Mouse (Mus musculus) embryonic facial prominence, embryonic 13.5 days (tissue): ENCODE data around the gene Wasf1. TPM values are rescaled to one million over a fixed set of nuclear protein-coding genes. Genes with fewer than 3 reads are reported as not detected.

ENCODE experiments used
- ATAC-seq: fragments of 200-750 bp; cut with Nextera tagmentation; 2 replicates; pipeline ENCODE4 v1.8.0; 2017; ENCODE audit warnings: low read depth; ENCODE audit not compliant: insufficient number of reproducible peaks, insufficient read depth, low FRiP score, low TSS enrichment
- H3K27ac ChIP-seq: fragments of 300-500 bp; sonication (generic); 2 replicates; pipeline ENCODE4 v1.5.1; 2015; ENCODE audit warnings: moderate library complexity, mild to moderate bottlenecking, inconsistent platforms
- H3K27me3 ChIP-seq: fragments of 300-500 bp; sonication (generic); 2 replicates; pipeline ENCODE4 v1.6.1; 2015; ENCODE audit warnings: mild to moderate bottlenecking, inconsistent platforms
- H3K36me3 ChIP-seq: fragments of 300-500 bp; sonication (generic); 2 replicates; pipeline ENCODE4 v1.6.1; 2015; ENCODE audit warnings: mild to moderate bottlenecking, inconsistent platforms
- H3K4me1 ChIP-seq: fragments of 300-500 bp; sonication (generic); 2 replicates; pipeline ENCODE4 v1.6.1; 2015; ENCODE audit warnings: inconsistent platforms
- H3K4me2 ChIP-seq: fragments of 300-500 bp; sonication (generic); 2 replicates; pipeline ENCODE4 v1.6.1; 2015; ENCODE audit warnings: moderate library complexity, mild to moderate bottlenecking, inconsistent platforms
- H3K4me3 ChIP-seq: fragments of 300-500 bp; sonication (generic); 2 replicates; pipeline ENCODE4 v1.5.1; 2015; ENCODE audit warnings: mild to moderate bottlenecking, inconsistent platforms
- H3K9ac ChIP-seq: fragments of 300-500 bp; sonication (generic); 2 replicates; pipeline ENCODE4 v1.6.1; 2015; ENCODE audit warnings: mild to moderate bottlenecking, inconsistent platforms
- H3K9me3 ChIP-seq: fragments of 300-500 bp; sonication (generic); 2 replicates; pipeline ENCODE4 v1.6.1; 2016; ENCODE audit warnings: inconsistent platforms
- WGBS: fragments of 180-500 bp; shearing (Covaris S2); methylation state at CpG from one replicate; pipeline ENCODE4 v1.1.7; 2015; ENCODE audit warnings: mixed read lengths; 5-methylcytosine and 5-hydroxymethylcytosine counted together
- polyA plus RNA-seq: library from polyadenylated mRNA; unstranded; fragments of >200 nt; fragmentation: Nextera tagmentation; extraction: Ambion mirVana; gene quantifications from 2 replicates; pipeline ENCODE4 v1.2.1, GENCODE M21; 2015

Wasf1 gene
- polyA plus RNA-seq, 1 experiment from 2014 or later = 27.3 TPM

DNA sequence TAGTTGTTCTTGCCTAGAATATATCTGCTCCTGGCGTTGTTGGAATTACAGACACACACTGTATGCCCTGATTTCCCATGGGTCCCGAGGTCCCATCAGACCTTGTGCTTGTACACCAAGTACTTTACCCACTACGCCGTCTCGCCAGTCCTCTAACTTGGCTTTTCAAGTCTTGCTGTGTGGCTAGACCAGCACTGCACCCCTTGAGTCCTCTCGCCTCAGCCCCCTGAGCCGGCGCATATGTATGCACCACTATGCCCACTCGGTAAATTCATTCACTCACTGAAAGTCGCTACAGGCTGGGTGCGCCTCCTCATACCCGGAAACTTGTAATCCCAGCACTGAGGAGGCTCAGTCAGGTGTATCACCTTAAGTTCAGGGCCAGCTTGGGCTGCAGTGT lies 12.5 kb downstream of the Wasf1 start:
- Histone ChIP-seq H3K27ac (no peak overlapping the region), H3K4me1 (peaks cover 7% of the 10 kb centered on the region), H3K27me3 (no peaks in the 10 kb centered on the region), H3K4me2 (no peak overlapping the region), H3K4me3 (no peak overlapping the region), H3K36me3 (no peaks in the 10 kb centered on the region), H3K9ac (no peak overlapping the region), H3K9me3 (no peaks in the 10 kb centered on the region)
- no peak for ATAC-seq
- WGBS = 91% methylated on average over 12 of the region's 12 CpGs

- no peak overlapping the region for H3K9ac ChIP-seq
- H3K36me3 ChIP-seq = no peaks in the 10 kb centered on the region
- WGBS = 43% methylated on average over 5 of the region's 5 CpGs
- peaks cover 7% of the 10 kb centered on the region for H3K4me1 ChIP-seq
- no peaks in the 10 kb centered on the region for H3K27me3 ChIP-seq
- H3K27ac ChIP-seq = no peak overlapping the region
- H3K4me2 ChIP-seq = no peak overlapping the region
- no peak for ATAC-seq
- H3K4me3 ChIP-seq = no peak overlapping the region
- no peaks in the 10 kb centered on the region for H3K9me3 ChIP-seq
These were observed 13.4 kb downstream of the Wasf1 start for GRCm38 (mm10) chr10:40896656-40897055.

DNA sequence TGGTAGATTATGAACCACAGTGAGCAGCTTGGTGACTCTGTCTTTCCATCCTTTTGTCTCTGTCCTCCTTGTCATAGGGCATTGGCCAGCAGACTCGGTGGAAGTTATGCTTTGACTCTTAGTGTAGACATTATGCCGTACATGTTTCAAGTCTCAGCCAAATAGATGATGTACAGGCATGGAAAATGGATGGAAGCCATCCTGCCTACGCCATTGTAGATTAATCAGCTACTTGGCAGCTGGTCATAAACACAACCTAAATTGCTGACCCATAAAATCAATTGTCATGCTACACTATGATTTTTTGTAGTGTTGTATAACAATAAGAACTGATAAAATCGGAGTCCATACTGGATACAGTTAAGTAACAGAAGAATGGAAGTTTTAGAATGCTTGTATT lies 18.5 kb downstream of the Wasf1 start:
- Histone ChIP-seq H3K36me3 (no peaks in the 10 kb centered on the region), H3K9ac (no peak overlapping the region), H3K27me3 (no peaks in the 10 kb centered on the region), H3K27ac (no peak overlapping the region), H3K4me1 (peaks cover 10% of the 10 kb centered on the region), H3K9me3 (no peaks in the 10 kb centered on the region), H3K4me2 (no peak overlapping the region), H3K4me3 (no peak overlapping the region)
- 77% methylated on average over 4 of the region's 4 CpGs for WGBS
- no peak for ATAC-seq

- ATAC-seq = no peak
These were observed 22.9 kb downstream of the Wasf1 start for GRCm38 (mm10) chr10:40906131-40906530.

GRCm38 (mm10) chr10:40906802-40907201 lies 23.5 kb downstream of the Wasf1 start:
- ATAC-seq = no peak
- H3K4me1 ChIP-seq = peaks cover 11% of the 10 kb centered on the region; the same call in 1 of the 2 replicates
- WGBS = 71% methylated on average over 7 of the region's 7 CpGs

More at GRCm38 (mm10) chr10:40906131-40906530, 22.9 kb downstream of the Wasf1 start:
- peaks cover 11% of the 10 kb centered on the region; the same call in 1 of the 2 replicates for H3K4me1 ChIP-seq
- 94% methylated on average over 1 of the region's 1 CpGs for WGBS
- H3K4me2 ChIP-seq = no peak overlapping the region
- H3K9ac ChIP-seq = no peak overlapping the region
- no peak overlapping the region for H3K27ac ChIP-seq
- no peaks in the 10 kb centered on the region for H3K9me3 ChIP-seq
- no peaks in the 10 kb centered on the region for H3K36me3 ChIP-seq
- H3K27me3 ChIP-seq = no peaks in the 10 kb centered on the region
- H3K4me3 ChIP-seq = no peak overlapping the region

DNA sequence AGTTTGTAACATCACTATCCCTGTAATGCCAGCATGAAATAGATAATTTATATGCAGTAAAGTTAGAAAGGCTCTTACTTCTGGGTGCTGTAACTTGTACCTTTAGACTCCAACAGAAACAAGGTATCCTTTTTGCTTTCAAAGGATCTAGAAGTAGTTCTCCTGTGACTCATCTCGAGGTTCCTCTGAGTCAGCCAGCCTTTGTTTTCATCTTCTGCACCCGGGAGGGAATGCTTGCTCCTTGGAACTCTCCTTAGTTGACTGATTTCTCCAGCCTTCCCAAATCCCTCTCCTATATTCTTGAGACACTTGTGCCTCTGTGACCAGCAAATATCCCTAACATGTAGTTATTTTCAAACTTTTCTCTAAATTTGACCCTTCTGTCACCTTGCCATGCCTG lies 25.3 kb downstream of the Wasf1 start:
- H3K4me1 ChIP-seq = peaks cover 11% of the 10 kb centered on the region; the same call in 1 of the 2 replicates
- WGBS = 49% methylated on average over 2 of the region's 2 CpGs
- H3K27me3 ChIP-seq = no peaks in the 10 kb centered on the region

More at GRCm38 (mm10) chr10:40906802-40907201, 23.5 kb downstream of the Wasf1 start:
- Histone ChIP-seq H3K27me3 (no peaks in the 10 kb centered on the region), H3K36me3 (no peaks in the 10 kb centered on the region), H3K9me3 (no peaks in the 10 kb centered on the region), H3K4me2 (no peak overlapping the region), H3K4me3 (no peak overlapping the region), H3K27ac (no peak overlapping the region), H3K9ac (no peak overlapping the region)

GRCm38 (mm10) chr10:40910811-40911210 lies 27.5 kb downstream of the Wasf1 start:
- no peak for ATAC-seq

More for the DNA sequence above, 25.3 kb downstream of the Wasf1 start:
- Histone ChIP-seq H3K9me3 (no peaks in the 10 kb centered on the region), H3K36me3 (peaks cover 3% of the 10 kb centered on the region; the same call in 1 of the 2 replicates), H3K27ac (no peak overlapping the region), H3K4me3 (no peak overlapping the region), H3K4me2 (no peak overlapping the region), H3K9ac (no peak overlapping the region)
- no peak for ATAC-seq

DNA sequence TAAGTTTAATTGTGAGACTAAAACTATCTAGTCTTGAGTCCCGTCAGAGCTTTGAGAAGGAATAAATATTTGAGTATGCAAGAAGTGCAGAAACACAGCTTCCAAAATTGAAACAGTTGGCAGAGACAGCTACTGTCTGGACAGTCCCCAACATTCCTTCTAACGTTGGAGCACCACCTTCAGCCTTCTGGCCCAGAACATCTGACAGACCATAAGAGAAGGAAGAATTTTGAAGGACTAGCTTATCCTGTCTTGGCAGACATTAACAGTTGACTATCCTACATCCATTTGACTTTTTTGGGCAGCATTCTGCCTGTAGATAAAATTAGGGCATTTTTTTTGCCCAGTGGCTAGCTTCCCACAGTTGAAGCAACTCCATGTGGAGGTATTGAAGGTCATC lies 32.0 kb downstream of the Wasf1 start:
- Histone ChIP-seq H3K4me2 (no peak overlapping the region), H3K36me3 (peaks cover 3% of the 10 kb centered on the region; the same call in 1 of the 2 replicates), H3K27ac (no peak overlapping the region), H3K27me3 (no peaks in the 10 kb centered on the region), H3K9ac (no peak overlapping the region), H3K9me3 (no peaks in the 10 kb centered on the region), H3K4me3 (no peak overlapping the region), H3K4me1 (peaks cover 3% of the 10 kb centered on the region; the same call in 1 of the 2 replicates)
- 81% methylated on average over 2 of the region's 2 CpGs for WGBS
- no peak for ATAC-seq

More at GRCm38 (mm10) chr10:40910811-40911210, 27.5 kb downstream of the Wasf1 start:
- Histone ChIP-seq H3K9me3 (no peaks in the 10 kb centered on the region), H3K27me3 (no peaks in the 10 kb centered on the region), H3K36me3 (peaks cover 3% of the 10 kb centered on the region; the same call in 1 of the 2 replicates), H3K27ac (no peak overlapping the region), H3K4me1 (peaks cover 11% of the 10 kb centered on the region; the same call in 1 of the 2 replicates), H3K4me3 (no peak overlapping the region), H3K9ac (no peak overlapping the region), H3K4me2 (no peak overlapping the region)
- WGBS = 64% methylated on average over 2 of the region's 2 CpGs

DNA sequence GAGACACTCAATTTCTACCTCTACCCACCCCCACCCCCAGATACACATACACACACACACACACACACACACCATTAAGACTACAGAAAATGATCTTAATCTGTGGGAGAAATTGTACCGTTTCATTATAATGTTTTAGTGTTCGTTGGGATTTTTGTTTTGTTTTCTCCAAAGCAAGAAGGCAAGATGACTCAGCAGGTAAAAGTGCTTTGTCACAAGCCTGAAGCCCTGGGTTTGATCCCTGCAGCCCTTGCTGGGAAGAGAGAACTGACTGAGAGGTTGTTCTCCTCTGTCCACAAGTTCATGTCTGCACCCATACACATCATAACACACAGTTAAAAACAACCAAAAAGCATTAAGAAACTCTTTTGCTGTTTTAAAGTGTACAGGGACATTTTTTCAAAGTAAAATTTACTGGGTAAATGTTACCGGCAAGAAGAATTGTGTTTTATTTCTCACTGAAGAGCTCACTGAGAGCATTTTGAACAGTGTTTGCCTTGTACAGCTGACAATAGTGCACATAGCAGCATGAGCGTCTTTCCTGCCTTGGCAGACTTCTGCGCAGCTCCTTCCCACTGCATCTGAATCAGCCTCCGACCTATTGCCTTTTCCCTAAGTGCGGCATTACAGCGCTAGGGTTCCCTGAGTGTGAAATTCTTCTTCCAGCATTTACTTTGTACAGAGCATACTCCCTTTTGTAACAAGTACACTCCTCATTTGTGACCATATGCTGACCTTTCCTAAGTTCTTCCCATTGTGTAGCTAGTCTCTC lies 35.6 kb downstream of the Wasf1 start:
- no peak overlapping the region for H3K27ac ChIP-seq
- ATAC-seq = no peak
- H3K4me2 ChIP-seq = no peak overlapping the region
- peaks cover under 1% of the 10 kb centered on the region; the same call in 1 of the 2 replicates for H3K36me3 ChIP-seq
- H3K4me3 ChIP-seq = no peak overlapping the region
- H3K9me3 ChIP-seq = no peaks in the 10 kb centered on the region
- H3K4me1 ChIP-seq = no peaks in the 10 kb centered on the region
- no peak overlapping the region for H3K9ac ChIP-seq
- H3K27me3 ChIP-seq = no peaks in the 10 kb centered on the region
- 84% methylated on average over 8 of the region's 8 CpGs for WGBS

GRCm38 (mm10) chr10:40919464-40919863 lies 36.2 kb downstream of the Wasf1 start:
- no peak overlapping the region for H3K4me2 ChIP-seq
- ATAC-seq = no peak
- no peaks in the 10 kb centered on the region for H3K4me1 ChIP-seq
- WGBS = 66% methylated on average over 6 of the region's 6 CpGs
- H3K27ac ChIP-seq = no peak overlapping the region
- H3K9ac ChIP-seq = no peak overlapping the region
- no peaks in the 10 kb centered on the region for H3K9me3 ChIP-seq
- H3K4me3 ChIP-seq = no peak overlapping the region
- H3K27me3 ChIP-seq = no peaks in the 10 kb centered on the region
- peaks cover 7% of the 10 kb centered on the region; the same call in 1 of the 2 replicates for H3K36me3 ChIP-seq

DNA sequence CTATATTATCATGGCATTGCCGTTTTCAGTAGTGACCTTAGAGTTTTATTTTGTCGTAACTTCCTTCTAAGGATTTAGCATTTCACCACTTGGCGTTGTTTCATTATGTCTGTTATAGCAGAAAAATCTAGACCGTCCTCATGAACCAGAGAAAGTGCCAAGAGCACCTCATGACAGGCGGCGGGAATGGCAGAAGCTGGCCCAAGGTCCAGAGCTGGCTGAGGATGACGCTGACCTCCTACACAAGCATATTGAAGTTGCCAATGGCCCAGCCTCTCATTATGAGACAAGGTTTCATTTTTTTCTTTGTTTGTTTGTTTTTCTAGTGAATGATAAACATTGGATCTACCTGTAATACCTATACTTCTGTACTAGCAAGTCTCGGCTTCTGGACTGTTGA lies 49.7 kb downstream of the Wasf1 start:
- 95% methylated on average over 8 of the region's 8 CpGs for WGBS

GRCm38 (mm10) chr10:40936160-40936726 lies 53.0 kb downstream of the Wasf1 start:
- ATAC-seq = no peak
- Histone ChIP-seq H3K4me1 (no peaks in the 10 kb centered on the region), H3K36me3 (peaks cover 41% of the 10 kb centered on the region), H3K9ac (no peak overlapping the region), H3K4me2 (no peak overlapping the region), H3K9me3 (no peaks in the 10 kb centered on the region), H3K4me3 (no peak overlapping the region), H3K27me3 (no peaks in the 10 kb centered on the region), H3K27ac (no peak overlapping the region)
- WGBS = 85% methylated on average over 13 of the region's 13 CpGs

More for the DNA sequence above, 49.7 kb downstream of the Wasf1 start:
- no peak overlapping the region for H3K4me2 ChIP-seq
- H3K27me3 ChIP-seq = no peaks in the 10 kb centered on the region
- no peak overlapping the region for H3K4me3 ChIP-seq
- H3K36me3 ChIP-seq = peaks cover 37% of the 10 kb centered on the region
- no peak overlapping the region for H3K27ac ChIP-seq
- H3K9me3 ChIP-seq = no peaks in the 10 kb centered on the region
- no peak for ATAC-seq
- no peak overlapping the region for H3K9ac ChIP-seq
- no peaks in the 10 kb centered on the region for H3K4me1 ChIP-seq
